Mouse (Mus musculus): Measurements from ENCODE around the gene Ell2. TPM values are rescaled to one million over a fixed set of nuclear protein-coding genes. Genes with fewer than 3 reads are reported as not detected.

The Ell2 gene
- polyA plus RNA-seq, 1 experiment from 2014 or later: 3.8 TPM

GRCm38 (mm10) chr13:75738957-75739356, 32.4 kb downstream of the Ell2 start:
- DNase-seq (ENCODE audit: low spot score) (no peak), ATAC-seq (ENCODE audit: low FRiP score) (no peak)
- WGBS: 84% methylated on average over 3 of the region's 3 CpGs
- H3K9ac ChIP-seq (ENCODE audit: low read depth, low read length): no peak overlapping the region
- H3K36me3 ChIP-seq (ENCODE audit: control insufficient read depth, insufficient read depth, low read length): no peaks in the 10 kb centered on the region
- no peak overlapping the region for H3K27ac ChIP-seq (ENCODE audit: low read depth, low read length)
- no peaks in the 10 kb centered on the region for H3K4me1 ChIP-seq (replicated peaks; ENCODE audit: control insufficient read depth, insufficient read depth, low read length)
- no peak overlapping the region for H3K4me3 ChIP-seq (ENCODE audit: low read depth, low read length)
- H3K27me3 ChIP-seq (ENCODE audit: control insufficient read depth, insufficient read depth, low read length): no peaks in the 10 kb centered on the region
- no peaks in the 10 kb centered on the region for H3K9me3 ChIP-seq (ENCODE audit: control insufficient read depth, low read length)
- H3K4me2 ChIP-seq (replicated peaks; ENCODE audit: low read depth, low read length): no peak overlapping the region

- no peak overlapping the region for H3K9ac ChIP-seq (ENCODE audit: low read depth, low read length)
- H3K27me3 ChIP-seq (ENCODE audit: control insufficient read depth, insufficient read depth, low read length): no peaks in the 10 kb centered on the region
- no peak overlapping the region for H3K4me3 ChIP-seq (ENCODE audit: low read depth, low read length)
- H3K4me2 ChIP-seq (replicated peaks; ENCODE audit: low read depth, low read length): no peak overlapping the region
- no peak overlapping the region for H3K27ac ChIP-seq (ENCODE audit: low read depth, low read length)
- H3K36me3 ChIP-seq (ENCODE audit: control insufficient read depth, insufficient read depth, low read length): no peaks in the 10 kb centered on the region
- no peak for ATAC-seq (ENCODE audit: low FRiP score)
- H3K9me3 ChIP-seq (ENCODE audit: control insufficient read depth, low read length): no peaks in the 10 kb centered on the region
- H3K4me1 ChIP-seq (replicated peaks; ENCODE audit: control insufficient read depth, insufficient read depth, low read length): no peaks in the 10 kb centered on the region
- DNase-seq (ENCODE audit: low spot score): no peak
- WGBS: 90% methylated on average over 3 of the region's 3 CpGs
Measured at GRCm38 (mm10) chr13:75740018-75740417, 33.5 kb downstream of the Ell2 start.

GRCm38 (mm10) chr13:75741119-75741518, 34.6 kb downstream of the Ell2 start:
- no peak overlapping the region for H3K4me2 ChIP-seq (replicated peaks; ENCODE audit: low read depth, low read length)
- DNase-seq (ENCODE audit: low spot score): no peak

GRCm38 (mm10) chr13:75741736-75742729, 35.5 kb downstream of the Ell2 start:
- no peaks in the 10 kb centered on the region for H3K4me1 ChIP-seq (replicated peaks; ENCODE audit: control insufficient read depth, insufficient read depth, low read length)
- H3K36me3 ChIP-seq (ENCODE audit: control insufficient read depth, insufficient read depth, low read length): no peaks in the 10 kb centered on the region
- no peak overlapping the region for H3K4me2 ChIP-seq (replicated peaks; ENCODE audit: low read depth, low read length)
- H3K27ac ChIP-seq (ENCODE audit: low read depth, low read length): no peak overlapping the region
- no peak overlapping the region for H3K9ac ChIP-seq (ENCODE audit: low read depth, low read length)
- 84% methylated on average over 12 of the region's 12 CpGs for WGBS
- DNase-seq (ENCODE audit: low spot score) (no peak), ATAC-seq (ENCODE audit: low FRiP score) (no peak)
- no peaks in the 10 kb centered on the region for H3K9me3 ChIP-seq (ENCODE audit: control insufficient read depth, low read length)
- H3K27me3 ChIP-seq (ENCODE audit: control insufficient read depth, insufficient read depth, low read length): no peaks in the 10 kb centered on the region
- no peak overlapping the region for H3K4me3 ChIP-seq (ENCODE audit: low read depth, low read length)

More at GRCm38 (mm10) chr13:75741119-75741518, 34.6 kb downstream of the Ell2 start:
- no peaks in the 10 kb centered on the region for H3K27me3 ChIP-seq (ENCODE audit: control insufficient read depth, insufficient read depth, low read length)
- ATAC-seq (ENCODE audit: low FRiP score): no peak
- H3K9me3 ChIP-seq (ENCODE audit: control insufficient read depth, low read length): no peaks in the 10 kb centered on the region
- no peaks in the 10 kb centered on the region for H3K4me1 ChIP-seq (replicated peaks; ENCODE audit: control insufficient read depth, insufficient read depth, low read length)
- H3K27ac ChIP-seq (ENCODE audit: low read depth, low read length): no peak overlapping the region
- WGBS: 88% methylated on average over 3 of the region's 3 CpGs
- no peaks in the 10 kb centered on the region for H3K36me3 ChIP-seq (ENCODE audit: control insufficient read depth, insufficient read depth, low read length)
- no peak overlapping the region for H3K4me3 ChIP-seq (ENCODE audit: low read depth, low read length)
- no peak overlapping the region for H3K9ac ChIP-seq (ENCODE audit: low read depth, low read length)

- H3K27ac ChIP-seq (ENCODE audit: low read depth, low read length): no peak overlapping the region
- H3K9ac ChIP-seq (ENCODE audit: low read depth, low read length): no peak overlapping the region
- ATAC-seq (ENCODE audit: low FRiP score) (no peak), DNase-seq (ENCODE audit: low spot score) (no peak)
- H3K9me3 ChIP-seq (ENCODE audit: control insufficient read depth, low read length): no peaks in the 10 kb centered on the region
- no peaks in the 10 kb centered on the region for H3K36me3 ChIP-seq (ENCODE audit: control insufficient read depth, insufficient read depth, low read length)
- H3K4me2 ChIP-seq (replicated peaks; ENCODE audit: low read depth, low read length): no peak overlapping the region
- H3K27me3 ChIP-seq (ENCODE audit: control insufficient read depth, insufficient read depth, low read length): no peaks in the 10 kb centered on the region
- H3K4me1 ChIP-seq (replicated peaks; ENCODE audit: control insufficient read depth, insufficient read depth, low read length): no peaks in the 10 kb centered on the region
- 88% methylated on average over 3 of the region's 3 CpGs for WGBS
- no peak overlapping the region for H3K4me3 ChIP-seq (ENCODE audit: low read depth, low read length)
Measured at GRCm38 (mm10) chr13:75742970-75743369, 36.4 kb downstream of the Ell2 start.

GRCm38 (mm10) chr13:75744065-75744464, 37.5 kb downstream of the Ell2 start:
- Histone ChIP-seq H3K9me3 (ENCODE audit: control insufficient read depth, low read length) (no peaks in the 10 kb centered on the region), H3K27me3 (ENCODE audit: control insufficient read depth, insufficient read depth, low read length) (no peaks in the 10 kb centered on the region), H3K9ac (ENCODE audit: low read depth, low read length) (no peak overlapping the region), H3K4me1 (replicated peaks; ENCODE audit: control insufficient read depth, insufficient read depth, low read length) (no peaks in the 10 kb centered on the region), H3K27ac (ENCODE audit: low read depth, low read length) (no peak overlapping the region), H3K4me3 (ENCODE audit: low read depth, low read length) (no peak overlapping the region), H3K4me2 (replicated peaks; ENCODE audit: low read depth, low read length) (no peak overlapping the region), H3K36me3 (ENCODE audit: control insufficient read depth, insufficient read depth, low read length) (no peaks in the 10 kb centered on the region)
- no peak for DNase-seq (ENCODE audit: low spot score)
- whole genome bisulfite sequencing: 92% methylated on average over 4 of the region's 4 CpGs
- ATAC-seq (ENCODE audit: low FRiP score): no peak

GRCm38 (mm10) chr13:75745328-75745727, 38.8 kb downstream of the Ell2 start:
- Histone ChIP-seq H3K9me3 (ENCODE audit: control insufficient read depth, low read length) (no peaks in the 10 kb centered on the region), H3K4me2 (replicated peaks; ENCODE audit: low read depth, low read length) (no peak overlapping the region), H3K9ac (ENCODE audit: low read depth, low read length) (no peak overlapping the region), H3K4me3 (ENCODE audit: low read depth, low read length) (no peak overlapping the region), H3K36me3 (ENCODE audit: control insufficient read depth, insufficient read depth, low read length) (no peaks in the 10 kb centered on the region), H3K27me3 (ENCODE audit: control insufficient read depth, insufficient read depth, low read length) (no peaks in the 10 kb centered on the region), H3K4me1 (replicated peaks; ENCODE audit: control insufficient read depth, insufficient read depth, low read length) (no peaks in the 10 kb centered on the region), H3K27ac (ENCODE audit: low read depth, low read length) (no peak overlapping the region)
- DNase-seq (ENCODE audit: low spot score): no peak
- ATAC-seq (ENCODE audit: low FRiP score): no peak

GRCm38 (mm10) chr13:75747265-75747664, 40.7 kb downstream of the Ell2 start:
- Histone ChIP-seq H3K27me3 (ENCODE audit: control insufficient read depth, insufficient read depth, low read length) (no peaks in the 10 kb centered on the region), H3K9ac (ENCODE audit: low read depth, low read length) (no peak overlapping the region), H3K27ac (ENCODE audit: low read depth, low read length) (no peak overlapping the region), H3K36me3 (ENCODE audit: control insufficient read depth, insufficient read depth, low read length) (no peaks in the 10 kb centered on the region), H3K9me3 (ENCODE audit: control insufficient read depth, low read length) (no peaks in the 10 kb centered on the region), H3K4me2 (replicated peaks; ENCODE audit: low read depth, low read length) (no peak overlapping the region), H3K4me1 (replicated peaks; ENCODE audit: control insufficient read depth, insufficient read depth, low read length) (no peaks in the 10 kb centered on the region), H3K4me3 (ENCODE audit: low read depth, low read length) (no peak overlapping the region)
- DNase-seq (ENCODE audit: low spot score) (no peak), ATAC-seq (ENCODE audit: low FRiP score) (no peak)
- 94% methylated on average over 3 of the region's 3 CpGs for WGBS

GRCm38 (mm10) chr13:75748685-75749084, 42.1 kb downstream of the Ell2 start:
- WGBS: 93% methylated on average over 7 of the region's 7 CpGs
- no peaks in the 10 kb centered on the region for H3K4me1 ChIP-seq (replicated peaks; ENCODE audit: control insufficient read depth, insufficient read depth, low read length)
- ATAC-seq (ENCODE audit: low FRiP score) (no peak), DNase-seq (ENCODE audit: low spot score) (no peak)
- no peak overlapping the region for H3K27ac ChIP-seq (ENCODE audit: low read depth, low read length)
- H3K9ac ChIP-seq (ENCODE audit: low read depth, low read length): no peak overlapping the region
- H3K27me3 ChIP-seq (ENCODE audit: control insufficient read depth, insufficient read depth, low read length): no peaks in the 10 kb centered on the region
- H3K4me3 ChIP-seq (ENCODE audit: low read depth, low read length): no peak overlapping the region
- no peaks in the 10 kb centered on the region for H3K9me3 ChIP-seq (ENCODE audit: control insufficient read depth, low read length)
- H3K4me2 ChIP-seq (replicated peaks; ENCODE audit: low read depth, low read length): no peak overlapping the region
- H3K36me3 ChIP-seq (ENCODE audit: control insufficient read depth, insufficient read depth, low read length): no peaks in the 10 kb centered on the region

All from hindbrain, embryonic 11.5 days (tissue).